Mouse (Mus musculus): ENCODE measurements around the gene Olfr1095. TPM values are rescaled to one million over a fixed set of nuclear protein-coding genes. Genes with fewer than 3 reads are reported as not detected.

The Olfr1095 gene
- not detected in 2 replicates for polyA plus RNA-seq (2015; fragmentation: Nextera tagmentation; extraction: Ambion mirVana)

GRCm38 (mm10) chr2:86851596-86851995 lies at the start of gene Olfr1095:
Gene Olfr1095, minus strand, starts transcription at chr2:86851696.
- DNase-seq (ENCODE audit: low spot score), result no peak

- no peak for DNase-seq (ENCODE audit: low spot score)
These were observed 40.6 kb upstream of the Olfr1095 start, which contains the start of gene Olfr1097 for GRCm38 (mm10) chr2:86892116-86892515. Gene Olfr1097, minus strand, starts transcription at chr2:86892216.

GRCm38 (mm10) chr2:86874702-86875101 lies 23.2 kb upstream of the Olfr1095 start, which contains the start of gene Gm13723:
Gene Gm13723, minus strand, starts transcription at chr2:86874802.
- no peak for DNase-seq (ENCODE audit: low spot score)

- DNase-seq (ENCODE audit: low spot score), result no peak
These were observed 27.1 kb downstream of the Olfr1095 start, which contains the start of gene Olfr1094 for GRCm38 (mm10) chr2:86824363-86824762. Gene Olfr1094, plus strand, starts transcription at chr2:86824663.

GRCm38 (mm10) chr2:86809918-86810317 lies 41.6 kb downstream of the Olfr1095 start, which contains the start of gene Olfr141:
Gene Olfr141, minus strand, starts transcription at chr2:86810018.
- DNase-seq (ENCODE audit: low spot score), result no peak

Other genes with a start within 250 kb of the Olfr1095 start
- gene Olfr1084, start 212.0 kb downstream of the Olfr1095 start, polyA plus RNA-seq (2015; fragmentation: Nextera tagmentation; extraction: Ambion mirVana), result not detected in 2 replicates
- gene Olfr1085, start 189.7 kb downstream of the Olfr1095 start, polyA plus RNA-seq (2015; fragmentation: Nextera tagmentation; extraction: Ambion mirVana), result not detected in 2 replicates
- not detected in 2 replicates for gene Olfr1086, start 171.6 kb downstream of the Olfr1095 start, polyA plus RNA-seq (2015; fragmentation: Nextera tagmentation; extraction: Ambion mirVana)
- gene Olfr1087, start 153.3 kb downstream of the Olfr1095 start, polyA plus RNA-seq (2015; fragmentation: Nextera tagmentation; extraction: Ambion mirVana), result not detected in 2 replicates
- gene Olfr1089, start 118.0 kb downstream of the Olfr1095 start, polyA plus RNA-seq (2015; fragmentation: Nextera tagmentation; extraction: Ambion mirVana), result not detected in 2 replicates
- not detected in 2 replicates for gene Olfr1090, start 92.7 kb downstream of the Olfr1095 start, polyA plus RNA-seq (2015; fragmentation: Nextera tagmentation; extraction: Ambion mirVana)
- gene Olfr1093, start 69.2 kb downstream of the Olfr1095 start, polyA plus RNA-seq (2015; fragmentation: Nextera tagmentation; extraction: Ambion mirVana), result not detected in 2 replicates
- not detected in 2 replicates for gene Olfr141, start 41.7 kb downstream of the Olfr1095 start, polyA plus RNA-seq (2015; fragmentation: Nextera tagmentation; extraction: Ambion mirVana)
- gene Olfr1094, start 27.0 kb downstream of the Olfr1095 start, polyA plus RNA-seq (2015; fragmentation: Nextera tagmentation; extraction: Ambion mirVana), result not detected in 2 replicates
- gene Gm13723, start 23.1 kb upstream of the Olfr1095 start, polyA plus RNA-seq (2015; fragmentation: Nextera tagmentation; extraction: Ambion mirVana), result not detected in 2 replicates
- gene Olfr1097, start 40.5 kb upstream of the Olfr1095 start, polyA plus RNA-seq (2015; fragmentation: Nextera tagmentation; extraction: Ambion mirVana), result not detected in 2 replicates
- not detected in 2 replicates for gene Olfr1098, start 72.8 kb upstream of the Olfr1095 start, polyA plus RNA-seq (2015; fragmentation: Nextera tagmentation; extraction: Ambion mirVana)
- gene Olfr1099, start 109.0 kb upstream of the Olfr1095 start, polyA plus RNA-seq (2015; fragmentation: Nextera tagmentation; extraction: Ambion mirVana), result not detected in 2 replicates
- not detected in 2 replicates for gene Olfr1100, start 128.3 kb upstream of the Olfr1095 start, polyA plus RNA-seq (2015; fragmentation: Nextera tagmentation; extraction: Ambion mirVana)
- gene Olfr1101, start 139.5 kb upstream of the Olfr1095 start, polyA plus RNA-seq (2015; fragmentation: Nextera tagmentation; extraction: Ambion mirVana), result not detected in 2 replicates
- gene Olfr1102, start 146.7 kb upstream of the Olfr1095 start, polyA plus RNA-seq (2015; fragmentation: Nextera tagmentation; extraction: Ambion mirVana), result not detected in 2 replicates
- not detected in 2 replicates for gene Olfr1104, start 175.4 kb upstream of the Olfr1095 start, polyA plus RNA-seq (2015; fragmentation: Nextera tagmentation; extraction: Ambion mirVana)
- gene Olfr1105, start 184.8 kb upstream of the Olfr1095 start, polyA plus RNA-seq (2015; fragmentation: Nextera tagmentation; extraction: Ambion mirVana), result not detected in 2 replicates
- not detected in 2 replicates for gene Olfr1106, start 200.6 kb upstream of the Olfr1095 start, polyA plus RNA-seq (2015; fragmentation: Nextera tagmentation; extraction: Ambion mirVana)
- not detected in 2 replicates for gene Olfr1107, start 224.1 kb upstream of the Olfr1095 start, polyA plus RNA-seq (2015; fragmentation: Nextera tagmentation; extraction: Ambion mirVana)
- not detected in 2 replicates for gene Olfr1109, start 244.3 kb upstream of the Olfr1095 start, polyA plus RNA-seq (2015; fragmentation: Nextera tagmentation; extraction: Ambion mirVana)

Measured in thymus, postnatal 0 days (tissue).